Mouse (Mus musculus) embryonic facial prominence, embryonic 11.5 days (tissue): ENCODE results near the gene Slc25a17. TPM values are rescaled to one million over a fixed set of nuclear protein-coding genes. Genes with fewer than 3 reads are reported as not detected.

Source experiments
- ATAC-seq: fragments of 200-750 bp; cut with Nextera tagmentation; replicated peaks from 2 replicates; pipeline ENCODE4 v1.8.0; 2017; ENCODE audit warnings: low read depth; ENCODE audit not compliant: insufficient number of reproducible peaks, low FRiP score, low TSS enrichment
- DNase-seq: peaks from one replicate; pipeline ENCODE4 v3.0.0-alpha.2; 2015; ENCODE audit warnings: low spot score
- H3K27ac ChIP-seq: fragments of 300-500 bp; sonication (generic); replicated peaks from 2 replicates; pipeline ENCODE4 v1.5.1; 2014; ENCODE audit warnings: mild to moderate bottlenecking, low read depth, low read length, control low read depth
- H3K27me3 ChIP-seq: fragments of 300-500 bp; sonication (generic); 2 replicates; pipeline ENCODE4 v1.6.1; 2014; ENCODE audit warnings: mild to moderate bottlenecking, low read length, moderate library complexity, mixed read lengths; ENCODE audit not compliant: control insufficient read depth, insufficient read depth
- H3K36me3 ChIP-seq: fragments of 300-500 bp; sonication (generic); replicated peaks from 2 replicates; pipeline ENCODE4 v1.6.1; 2014; ENCODE audit warnings: low read depth, mild to moderate bottlenecking, low read length, moderate library complexity, mixed read lengths; ENCODE audit not compliant: control insufficient read depth, insufficient read depth
- H3K4me1 ChIP-seq: fragments of 300-500 bp; sonication (generic); 2 replicates; pipeline ENCODE4 v1.6.1; 2014; ENCODE audit warnings: low read length, mixed read lengths; ENCODE audit not compliant: control insufficient read depth, insufficient read depth
- H3K4me2 ChIP-seq: fragments of 300-500 bp; sonication (generic); 2 replicates; pipeline ENCODE4 v1.6.1; 2014; ENCODE audit warnings: low read depth, mild to moderate bottlenecking, control low read depth, low read length, moderate library complexity
- H3K4me3 ChIP-seq: fragments of 300-500 bp; sonication (generic); 2 replicates; pipeline ENCODE4 v1.5.1; 2014; ENCODE audit warnings: low read depth, low read length, control low read depth
- H3K9ac ChIP-seq: fragments of 300-500 bp; sonication (generic); replicated peaks from 2 replicates; pipeline ENCODE4 v1.6.1; 2014; ENCODE audit warnings: mild to moderate bottlenecking, control low read depth, low read length
- H3K9me3 ChIP-seq: fragments of 300-500 bp; sonication (generic); replicated peaks from 2 replicates; pipeline ENCODE4 v1.6.1; 2016; ENCODE audit warnings: mild to moderate bottlenecking, low read length, inconsistent platforms, mixed read lengths; ENCODE audit not compliant: control insufficient read depth
- WGBS: fragments of 180-500 bp; shearing (Covaris S2); extraction: QIAGEN DNeasy Blood & Tissue Kit; methylation state at CpG from one replicate; pipeline ENCODE4 v1.1.7; 2014; 5-methylcytosine and 5-hydroxymethylcytosine counted together
- polyA plus RNA-seq: library from polyadenylated mRNA; unstranded; fragments of >200 nt; fragmentation: Nextera tagmentation; extraction: Ambion mirVana; gene quantifications from 2 replicates; pipeline ENCODE4 v1.2.1, GENCODE M21; 2014

The Slc25a17 gene
- polyA plus RNA-seq, 1 experiment from 2014 or later, result 125 TPM

DNA sequence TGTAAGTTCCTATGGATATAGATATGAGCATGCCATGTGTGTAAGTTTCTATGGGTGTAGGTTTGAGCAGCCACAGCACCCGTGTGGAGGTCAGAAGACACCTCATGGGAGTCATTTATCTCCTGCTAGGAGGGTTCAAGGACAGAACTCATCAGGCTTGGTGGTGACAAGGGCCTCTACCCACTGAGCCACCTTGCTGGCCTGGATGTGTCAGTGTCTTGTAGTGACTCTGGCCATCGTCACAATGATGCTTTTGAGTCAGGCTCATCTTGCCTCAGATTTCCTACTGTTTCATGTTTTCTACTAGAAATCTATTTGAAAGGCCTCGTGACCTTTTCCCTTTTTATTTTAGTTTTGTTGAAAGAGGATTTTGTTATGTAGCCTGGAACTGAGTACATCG, 61.1 kb downstream of the Slc25a17 start:
- ATAC-seq (no peak), DNase-seq (no peak)
- no peaks in the 10 kb centered on the region for H3K4me1 ChIP-seq
- no peak overlapping the region for H3K4me3 ChIP-seq
- no peak overlapping the region for H3K4me2 ChIP-seq
- no peaks in the 10 kb centered on the region for H3K36me3 ChIP-seq
- H3K9ac ChIP-seq, result no peak overlapping the region
- 87% methylated on average over 4 of the region's 4 CpGs for WGBS
- H3K27ac ChIP-seq, result no peak overlapping the region
- no peaks in the 10 kb centered on the region for H3K9me3 ChIP-seq
- H3K27me3 ChIP-seq, result no peaks in the 10 kb centered on the region

- no peak overlapping the region for H3K9ac ChIP-seq
- H3K27ac ChIP-seq, result no peak overlapping the region
- H3K4me2 ChIP-seq, result no peak overlapping the region
- H3K27me3 ChIP-seq, result no peaks in the 10 kb centered on the region
- H3K36me3 ChIP-seq, result no peaks in the 10 kb centered on the region
- no peak for ATAC-seq
- DNase-seq, result no peak
- H3K4me1 ChIP-seq, result no peaks in the 10 kb centered on the region
- no peaks in the 10 kb centered on the region for H3K9me3 ChIP-seq
- H3K4me3 ChIP-seq, result no peak overlapping the region
- WGBS, result 82% methylated on average over 6 of the region's 6 CpGs
Measured at GRCm38 (mm10) chr15:81298213-81298612, 62.4 kb downstream of the Slc25a17 start.

DNA sequence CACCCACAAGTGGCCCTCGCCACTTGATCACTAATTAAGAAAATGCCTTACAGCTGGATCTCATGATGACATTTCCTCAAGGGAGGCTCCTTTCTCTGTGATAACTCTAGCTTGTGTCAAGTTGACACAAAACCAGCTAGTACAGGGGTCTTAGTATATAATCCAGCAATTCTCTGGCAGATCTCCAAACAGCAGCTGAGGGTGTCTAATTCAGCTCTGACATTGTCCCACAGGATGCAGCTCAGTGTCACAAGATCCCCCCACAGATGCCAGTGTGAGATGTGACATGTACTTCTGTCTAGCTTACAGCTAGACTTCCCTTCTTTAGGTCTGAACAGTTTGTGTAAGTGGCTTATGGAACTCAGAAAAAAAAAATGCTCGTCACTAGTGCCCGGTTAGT, 63.1 kb downstream of the Slc25a17 start:
- H3K4me2 ChIP-seq, result no peak overlapping the region
- H3K27ac ChIP-seq, result no peak overlapping the region
- no peaks in the 10 kb centered on the region for H3K9me3 ChIP-seq
- H3K4me3 ChIP-seq, result no peak overlapping the region
- 80% methylated on average over 3 of the region's 3 CpGs for WGBS
- no peak overlapping the region for H3K9ac ChIP-seq
- no peaks in the 10 kb centered on the region for H3K4me1 ChIP-seq
- H3K36me3 ChIP-seq, result no peaks in the 10 kb centered on the region
- no peaks in the 10 kb centered on the region for H3K27me3 ChIP-seq
- DNase-seq (no peak), ATAC-seq (no peak)

GRCm38 (mm10) chr15:81294897-81295296, 65.7 kb downstream of the Slc25a17 start:
- Histone ChIP-seq H3K4me1 (no peaks in the 10 kb centered on the region), H3K4me3 (no peak overlapping the region), H3K4me2 (no peak overlapping the region), H3K9ac (no peak overlapping the region), H3K36me3 (no peaks in the 10 kb centered on the region), H3K9me3 (no peaks in the 10 kb centered on the region), H3K27me3 (no peaks in the 10 kb centered on the region), H3K27ac (no peak overlapping the region)
- no peak for DNase-seq
- no peak for ATAC-seq
- 92% methylated on average over 10 of the region's 10 CpGs for WGBS

DNA sequence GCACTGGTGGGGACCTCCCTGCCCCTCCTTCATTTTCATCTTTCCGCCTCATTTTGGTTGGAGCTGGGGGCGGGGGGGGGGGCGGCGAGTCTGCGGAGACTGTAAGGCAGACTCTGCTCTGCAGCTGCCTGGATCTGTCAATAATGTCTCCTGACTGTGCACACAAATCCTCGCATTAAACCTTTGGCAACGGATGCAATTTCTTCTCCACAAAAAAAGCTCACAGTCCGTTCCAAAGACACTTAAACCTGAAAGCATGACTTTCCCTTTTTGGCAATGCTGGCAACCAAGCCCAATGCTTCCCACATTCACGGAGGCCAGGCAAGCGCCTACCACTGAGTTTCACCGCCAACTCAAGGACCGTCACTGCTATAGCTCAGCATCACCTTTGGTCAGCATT, 66.2 kb downstream of the Slc25a17 start:
- DNase-seq (no peak), ATAC-seq (no peak)
- Histone ChIP-seq H3K4me2 (no peak overlapping the region), H3K27me3 (no peaks in the 10 kb centered on the region), H3K4me1 (no peaks in the 10 kb centered on the region), H3K9ac (no peak overlapping the region), H3K36me3 (no peaks in the 10 kb centered on the region), H3K27ac (no peak overlapping the region), H3K4me3 (no peak overlapping the region), H3K9me3 (no peaks in the 10 kb centered on the region)
- WGBS, result 77% methylated on average over 12 of the region's 12 CpGs

DNA sequence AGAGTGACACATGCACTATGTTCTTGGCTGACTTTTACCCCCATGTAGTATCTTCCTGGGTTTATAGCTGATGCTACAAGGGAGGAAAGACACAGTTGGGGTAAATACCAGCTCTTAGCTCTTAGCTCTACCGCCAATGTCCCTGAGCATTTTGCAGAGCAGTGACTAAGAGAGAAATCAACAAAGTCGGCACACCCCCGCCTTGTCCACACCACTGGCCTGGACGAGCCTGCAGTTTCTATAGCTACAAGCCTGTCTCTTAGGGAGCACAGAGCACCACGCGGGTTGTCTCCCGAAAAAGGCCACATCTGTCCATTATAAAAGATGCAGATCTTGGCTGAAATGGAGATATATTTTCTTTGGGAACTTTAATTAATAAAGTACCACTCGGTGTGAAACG, 69.9 kb downstream of the Slc25a17 start:
- Histone ChIP-seq H3K4me2 (no peak overlapping the region), H3K9me3 (no peaks in the 10 kb centered on the region), H3K36me3 (no peaks in the 10 kb centered on the region), H3K9ac (no peak overlapping the region), H3K27ac (no peak overlapping the region), H3K4me1 (no peaks in the 10 kb centered on the region), H3K27me3 (no peaks in the 10 kb centered on the region), H3K4me3 (no peak overlapping the region)
- no peak for DNase-seq
- ATAC-seq, result no peak
- WGBS, result 82% methylated on average over 9 of the region's 9 CpGs

- Histone ChIP-seq H3K9me3 (no peaks in the 10 kb centered on the region), H3K4me3 (no peak overlapping the region), H3K27me3 (no peaks in the 10 kb centered on the region), H3K4me2 (no peak overlapping the region), H3K9ac (no peak overlapping the region), H3K4me1 (no peaks in the 10 kb centered on the region), H3K36me3 (no peaks in the 10 kb centered on the region), H3K27ac (no peak overlapping the region)
- 87% methylated on average over 4 of the region's 4 CpGs for WGBS
- ATAC-seq (no peak), DNase-seq (no peak)
Measured at GRCm38 (mm10) chr15:81290230-81290629, 70.4 kb downstream of the Slc25a17 start.

- Histone ChIP-seq H3K9ac (no peak overlapping the region), H3K27me3 (no peaks in the 10 kb centered on the region), H3K36me3 (no peaks in the 10 kb centered on the region), H3K4me2 (no peak overlapping the region), H3K4me3 (no peak overlapping the region), H3K27ac (no peak overlapping the region), H3K9me3 (no peaks in the 10 kb centered on the region), H3K4me1 (peaks cover 3% of the 10 kb centered on the region; the same call in 1 of the 2 replicates)
- WGBS, result 75% methylated on average over 9 of the region's 9 CpGs
- ATAC-seq (no peak), DNase-seq (no peak)
Measured at GRCm38 (mm10) chr15:81284121-81284734, 76.4 kb downstream of the Slc25a17 start.
